In genomic region chr4:80875055-80875454, GRCm38 (mm10) we compare ENCODE assay signal across 30 mouse cellular contexts. TPM values are rescaled to one million over a fixed set of nuclear protein-coding genes. Genes with fewer than 3 reads are reported as not detected.
DNase-seq lines count a peak whose midpoint lies in the region; ATAC-seq and TF ChIP-seq lines count a peak whose summit lies in the region.
"Had no signal": no experiment of that assay in that cellular context is flagged by ENCODE, and none has a peak within 500 bp of the region (broad histone marks: within the 10 kb centered on the region; RNA-seq: fewer than 3 reads in every experiment).

No protein-coding gene starts in this region.

- WGBS in lung, embryonic 15.5 days = 40% methylated on average over 4 of the region's 4 CpGs
- WGBS in intestine, embryonic 16.5 days = 62% methylated on average over 4 of the region's 4 CpGs
- WGBS in heart, embryonic 10.5 days = 42% methylated on average over 4 of the region's 4 CpGs

- no peaks in the 10 kb centered on the region for H3K36me3 ChIP-seq in lung, embryonic 15.5 days
- no peaks in the 10 kb centered on the region for H3K36me3 ChIP-seq in ES-E14 (ENCODE audit: control insufficient read depth, insufficient read depth, low read length, poor library complexity, severe bottlenecking)
- no peaks in the 10 kb centered on the region for H3K36me3 ChIP-seq in intestine, embryonic 16.5 days (ENCODE audit: control insufficient read depth, insufficient read depth, low read length)
- no peaks in the 10 kb centered on the region for H3K36me3 ChIP-seq in heart, embryonic 10.5 days
- H3K36me3 ChIP-seq: heart, embryonic 12.5 days; hindbrain, embryonic 13.5 days; midbrain, embryonic 13.5 days; neural tube, embryonic 13.5 days; stomach, embryonic 15.5 days had no signal

- H3K27ac ChIP-seq in lung, embryonic 15.5 days = peak overlapping the region; percentile 20
- H3K27ac ChIP-seq in ES-E14 (ENCODE audit: insufficient read depth, low read depth, low read length, poor library complexity, severe bottlenecking) = peak overlapping the region; percentile 32
- H3K27ac ChIP-seq in intestine, embryonic 16.5 days (ENCODE audit: low read length) = peak overlapping the region; percentile 65
- no peak overlapping the region for H3K27ac ChIP-seq in heart, embryonic 10.5 days
- H3K27ac ChIP-seq: hindbrain, embryonic 13.5 days; kidney, postnatal 0 days; liver, embryonic 14.5 days; macrophage; midbrain, embryonic 13.5 days; neural tube, embryonic 13.5 days; stomach, embryonic 15.5 days had no signal

- H3K4me2 ChIP-seq in lung, embryonic 15.5 days = no peak overlapping the region
- no peak overlapping the region for H3K4me2 ChIP-seq in intestine, embryonic 16.5 days (ENCODE audit: low read depth, low read length)
- H3K4me2 ChIP-seq: heart, embryonic 12.5 days; hindbrain, embryonic 13.5 days; midbrain, embryonic 13.5 days; neural tube, embryonic 13.5 days; stomach, embryonic 15.5 days had no signal

- no peak overlapping the region for H3K9ac ChIP-seq in lung, embryonic 15.5 days
- no peak overlapping the region for H3K9ac ChIP-seq in ES-E14 (ENCODE audit: insufficient read depth, low read depth, low read length, poor library complexity, severe bottlenecking)
- H3K9ac ChIP-seq in intestine, embryonic 16.5 days (ENCODE audit: low read depth, low read length) = no peak overlapping the region
- H3K9ac ChIP-seq: heart, embryonic 12.5 days; hindbrain, embryonic 13.5 days; liver, embryonic 14.5 days; midbrain, embryonic 13.5 days; neural tube, embryonic 13.5 days; stomach, embryonic 15.5 days had no signal

- no peak overlapping the region for H3K4me3 ChIP-seq in lung, embryonic 15.5 days
- H3K4me3 ChIP-seq in ES-E14 (ENCODE audit: insufficient read depth in 1 of 2, low read depth in 1 of 2, low read length in 2 of 2, poor library complexity in 1 of 2, severe bottlenecking in 1 of 2) = no peak overlapping the region
- H3K4me3 ChIP-seq in intestine, embryonic 16.5 days (ENCODE audit: low read length) = no peak overlapping the region
- no peak overlapping the region for H3K4me3 ChIP-seq in heart, embryonic 10.5 days
- H3K4me3 ChIP-seq: heart, embryonic 12.5 days; hindbrain, embryonic 13.5 days; midbrain, embryonic 13.5 days; neural tube, embryonic 13.5 days; stomach, embryonic 15.5 days had no signal

- no peaks in the 10 kb centered on the region for H3K9me3 ChIP-seq in lung, embryonic 15.5 days
- no peaks in the 10 kb centered on the region for H3K9me3 ChIP-seq in ES-E14 (ENCODE audit: control insufficient read depth, insufficient read depth, low read depth, low read length)
- no peaks in the 10 kb centered on the region for H3K9me3 ChIP-seq in intestine, embryonic 16.5 days (ENCODE audit: control insufficient read depth, low read length)
- no peaks in the 10 kb centered on the region for H3K9me3 ChIP-seq in heart, embryonic 10.5 days
- H3K9me3 ChIP-seq: heart, embryonic 12.5 days; hindbrain, embryonic 13.5 days; midbrain, embryonic 13.5 days; neural tube, embryonic 13.5 days; stomach, embryonic 15.5 days had no signal

- H3K4me1 ChIP-seq in lung, embryonic 15.5 days = peaks cover 14% of the 10 kb centered on the region
- H3K4me1 ChIP-seq in ES-E14 (ENCODE audit: control insufficient read depth in 2 of 2, insufficient read depth in 2 of 2, low read length in 2 of 2, poor library complexity in 1 of 2) = peaks cover 2 to 14% of the 10 kb centered on the region in 2 experiments; a peak in 3 of 4 replicates
- H3K4me1 ChIP-seq in intestine, embryonic 16.5 days (ENCODE audit: control insufficient read depth, insufficient read depth, low read length) = peaks cover 12% of the 10 kb centered on the region
- no peaks in the 10 kb centered on the region for H3K4me1 ChIP-seq in heart, embryonic 10.5 days
- H3K4me1 ChIP-seq: heart, embryonic 12.5 days; hindbrain, embryonic 13.5 days; midbrain, embryonic 13.5 days; neural tube, embryonic 13.5 days; stomach, embryonic 15.5 days had no signal

- in situ Hi-C loops in ES-E14 (cut with MboI; ENCODE audit: low sequenced_read_pairs in 2 of 2, unreplicated experiment in 2 of 2) = loop anchor here in 1 of 2 experiments (10.0 kb wide), 1 partner anchor 370 kb away; no protein-coding TSS in a partner anchor

- no peaks in the 10 kb centered on the region for H3K27me3 ChIP-seq in lung, embryonic 15.5 days
- H3K27me3 ChIP-seq in intestine, embryonic 16.5 days (replicated peaks; ENCODE audit: control insufficient read depth, insufficient read depth, low read length) = no peaks in the 10 kb centered on the region
- H3K27me3 ChIP-seq in heart, embryonic 10.5 days (ENCODE audit: insufficient read depth, poor library complexity, severe bottlenecking) = no peaks in the 10 kb centered on the region
- H3K27me3 ChIP-seq: CH12.LX; heart, embryonic 12.5 days; hindbrain, embryonic 13.5 days; midbrain, embryonic 13.5 days; neural tube, embryonic 13.5 days; stomach, embryonic 15.5 days had no signal

- peak; percentile 12 for DNase-seq in embryo, embryonic 10 days (ENCODE audit: low spot score)
- no peak for DNase-seq in embryo, embryonic 9.5 days (ENCODE audit: extremely low spot score)
- DNase-seq in lung, postnatal 14 days = no peak
- DNase-seq in ES-E14 (ENCODE audit: low read depth, low spot score) (peak; percentile 40), MN1 (ENCODE audit: low spot score) (no peak)
- DNase-seq in heart, embryonic 10.5 days (ENCODE audit: low spot score) = no peak
- DNase-seq: adrenal gland, postnatal 10 days; cerebellum, adult 9-10 months; gastrocnemius, postnatal 36 days; heart, adult 18-20 months; heart, postnatal 4 days; kidney, adult 8-10 months; kidney, postnatal 4 days; liver had no signal

- ATAC-seq in lung, embryonic 15.5 days (ENCODE audit: borderline replicate concordance, extremely low read depth, low FRiP score, low TSS enrichment) = peak; percentile 67; the same call in 1 of the 2 replicates
- peak; percentile 27 for ATAC-seq in intestine, embryonic 16.5 days
- ATAC-seq: forebrain, embryonic 14.5 days; midbrain, embryonic 13.5 days had no signal

TF ChIP-seq in ES-E14, 5 proteins besides CTCF, POLR2A, EP300 and RAD21:
- TF ChIP-seq CHD2 (IDR thresholded peaks at IDR 0.05; ENCODE audit: low read depth, low read length) (no peak), HCFC1 (IDR thresholded peaks at IDR 0.05; ENCODE audit: borderline replicate concordance, insufficient read depth, low read length) (no peak), ZNF384 (IDR thresholded peaks at IDR 0.05; ENCODE audit: low read depth, low read length) (no peak)

RNA-seq across cellular contexts. Expression of gene Lurap1l, which starts 35.4 kb away (rescaled TPM):
- polyA plus RNA-seq in lung, embryonic 15.5 days (2015; fragmentation: Nextera tagmentation; extraction: Ambion mirVana) = 28.2 and 28.5 TPM in 2 replicates
- total RNA-seq in ES-E14 (2012; rRNA removed) = 1.1 and 2.5 TPM in 2 replicates
- polyA plus RNA-seq in intestine, embryonic 16.5 days (2015; fragmentation: Nextera tagmentation; extraction: Ambion mirVana) = 19.5 and 22.4 TPM in 2 replicates
- polyA plus RNA-seq in heart, embryonic 10.5 days (2016; fragmentation: Nextera tagmentation; extraction: Ambion mirVana) = 1.4 and 2.6 TPM in 2 replicates
- total RNA-seq: CH12.LX; megakaryocyte-erythroid progenitor cell, adult 5-6 weeks had no signal
- polyA plus RNA-seq: macrophage had no signal

RNA-seq across cellular contexts. Expression of gene Tyrp1, which starts 41.1 kb away (rescaled TPM):
- polyA plus RNA-seq in lung, embryonic 15.5 days (2015; fragmentation: Nextera tagmentation; extraction: Ambion mirVana) = not detected in 2 replicates
- not detected in 2 replicates for total RNA-seq in ES-E14 (2012; rRNA removed)
- polyA plus RNA-seq in intestine, embryonic 16.5 days (2015; fragmentation: Nextera tagmentation; extraction: Ambion mirVana) = not detected in 2 replicates
- not detected in 2 replicates for polyA plus RNA-seq in heart, embryonic 10.5 days (2016; fragmentation: Nextera tagmentation; extraction: Ambion mirVana)
- total RNA-seq: CH12.LX; gastrocnemius, adult 18-20 months; gastrocnemius, postnatal 36 days; left cerebral cortex, postnatal 36 days; megakaryocyte-erythroid progenitor cell, adult 5-6 weeks had no signal
- polyA plus RNA-seq: C2C12; heart, embryonic 12.5 days; kidney, postnatal 0 days; liver, embryonic 14.5 days; macrophage; stomach, embryonic 15.5 days had no signal

Comparison
In these comparisons a context has a peak if more than half of its experiments do, and no peak if none do; other contexts are left out.
1. DNase-seq: peak in embryo, embryonic 10 days (single experiment) and ES-E14 (single experiment); none in embryo, embryonic 9.5 days (single experiment), lung, postnatal 14 days (single experiment), MN1 (single experiment) and heart, embryonic 10.5 days (single experiment).